Mouse (Mus musculus) midbrain, postnatal 0 days (tissue): Measurements from ENCODE around the gene Vmn1r217. TPM values are rescaled to one million over a fixed set of nuclear protein-coding genes. Genes with fewer than 3 reads are reported as not detected.
A peak's percentile ranks its signal among the peaks of the same experiment; 100 is the strongest.
"Not testable (repeated sequence)": the region's sequence is repeated elsewhere in the genome, so short reads cannot be mapped to it uniquely, and the experiment has no call there.

Experiments used
- ATAC-seq: fragments of 200-750 bp; cut with Nextera tagmentation; 2 replicates; pipeline ENCODE4 v1.8.0; 2017; ENCODE audit warnings: moderate number of reproducible peaks, mild to moderate bottlenecking, moderate TSS enrichment, moderate library complexity; ENCODE audit not compliant: low FRiP score
- DNase-seq: peaks from one replicate; pipeline ENCODE4 v3.0.0-alpha.2; 2015; ENCODE audit warnings: low spot score
- H3K27ac ChIP-seq: fragments of 300-500 bp; sonication (generic); 2 replicates; pipeline ENCODE4 v1.5.1; 2014; ENCODE audit warnings: low read depth, mild to moderate bottlenecking, low read length, mixed read lengths
- H3K27me3 ChIP-seq: fragments of 300-500 bp; sonication (generic); 2 replicates; pipeline ENCODE4 v1.6.1; 2014; ENCODE audit warnings: low read length, control low read depth, mixed read lengths; ENCODE audit not compliant: insufficient read depth
- H3K36me3 ChIP-seq: fragments of 300-500 bp; sonication (generic); 2 replicates; pipeline ENCODE4 v1.6.1; 2014; ENCODE audit warnings: low read length, control low read depth, mixed read lengths; ENCODE audit not compliant: insufficient read depth
- H3K4me1 ChIP-seq: fragments of 300-500 bp; sonication (generic); 2 replicates; pipeline ENCODE4 v1.6.1; 2014; ENCODE audit warnings: mild to moderate bottlenecking, control low read depth, antibody characterized with exemption, low read length, mixed read lengths; ENCODE audit not compliant: insufficient read depth
- H3K4me2 ChIP-seq: fragments of 300-500 bp; sonication (generic); 2 replicates; pipeline ENCODE4 v1.6.1; 2014; ENCODE audit warnings: low read depth, mild to moderate bottlenecking, low read length, mixed read lengths; ENCODE audit not compliant: poor library complexity, severe bottlenecking
- H3K4me3 ChIP-seq: fragments of 300-500 bp; sonication (generic); 2 replicates; pipeline ENCODE4 v1.5.1; 2014; ENCODE audit warnings: low read depth, mild to moderate bottlenecking, low read length, moderate library complexity
- H3K9ac ChIP-seq: fragments of 300-500 bp; sonication (generic); replicated peaks from 2 replicates; pipeline ENCODE4 v1.6.1; 2014; ENCODE audit warnings: mild to moderate bottlenecking, low read length, moderate library complexity, mixed read lengths; ENCODE audit not compliant: poor library complexity, severe bottlenecking
- H3K9me3 ChIP-seq: fragments of 300-500 bp; sonication (generic); 2 replicates; pipeline ENCODE4 v1.6.1; 2016; ENCODE audit warnings: low read length, control low read depth
- CTCF ChIP-seq: IDR thresholded peaks from 2 replicates; pipeline ENCODE4 v1.5.1; 2016; ENCODE audit warnings: antibody characterized with exemption, mild to moderate bottlenecking
- WGBS: fragments of 180-500 bp; shearing (Covaris S2); extraction: QIAGEN DNeasy Blood & Tissue Kit; methylation state at CpG from one replicate; pipeline ENCODE4 v1.1.7; 2014; 5-methylcytosine and 5-hydroxymethylcytosine counted together
- polyA plus RNA-seq: library from polyadenylated mRNA; unstranded; fragments of >200 nt; fragmentation: Nextera tagmentation; extraction: Ambion mirVana; gene quantifications from 2 replicates; pipeline ENCODE4 v1.2.1, GENCODE M21; 2015
- total RNA-seq: library from RNA; depleted of rRNA; stranded (reverse); fragments of >200 nt; gene quantifications from 2 replicates; pipeline ENCODE4 v1.2.3, GENCODE M21; 2014; rRNA removed

The Vmn1r217 gene
- total RNA-seq (not detected in 2 replicates), polyA plus RNA-seq (not detected in 2 replicates)

DNA sequence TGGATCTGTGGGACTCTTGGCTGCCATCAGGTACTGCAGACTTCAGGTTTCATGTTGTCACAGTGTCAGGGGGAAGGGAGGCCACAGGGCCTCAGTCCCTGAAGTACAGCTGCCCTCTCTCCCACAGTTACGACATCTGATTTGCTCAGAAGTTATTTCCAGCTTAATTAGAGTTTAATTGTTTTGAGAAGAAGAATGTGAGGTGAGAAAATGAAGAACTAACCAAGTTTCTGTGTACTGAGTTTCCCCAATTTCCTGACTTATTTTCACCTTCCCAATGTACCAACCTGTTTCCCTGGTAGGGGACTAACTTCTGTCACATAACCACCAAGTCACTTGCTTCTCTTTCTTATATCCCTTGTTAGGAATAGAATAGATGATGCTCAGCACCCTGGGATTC lies at the start of gene Vmn1r217:
Gene Vmn1r217 (minus strand): TSS at position 101 of the 400 bp plus-strand sequence.
- not testable (repeated sequence) for H3K4me2 ChIP-seq, ATAC-seq, H3K36me3 ChIP-seq, H3K27me3 ChIP-seq, H3K4me3 ChIP-seq, H3K9me3 ChIP-seq, H3K9ac ChIP-seq, DNase-seq, H3K27ac ChIP-seq, H3K4me1 ChIP-seq
- WGBS = 77% methylated on average over 1 of the region's 1 CpGs

DNA sequence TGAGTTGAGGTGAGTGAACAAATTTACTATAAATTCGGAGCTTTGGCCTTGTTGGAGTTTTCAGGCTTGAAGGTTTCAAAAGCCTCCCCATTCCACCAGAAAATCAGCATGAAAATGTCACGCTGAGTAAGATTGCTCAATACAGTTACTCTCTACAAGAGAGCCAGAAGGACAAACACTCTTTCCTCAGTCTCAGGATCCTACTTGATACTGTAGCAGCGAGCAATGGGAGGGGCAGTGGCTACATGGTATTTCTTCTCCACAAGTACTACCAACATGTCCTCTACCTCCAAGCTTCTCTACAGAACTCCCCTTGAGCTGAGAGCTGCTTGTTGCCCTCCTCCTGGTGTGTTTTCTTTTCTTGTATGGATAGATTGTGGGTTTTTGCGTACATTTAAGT lies 48.4 kb upstream of the Vmn1r217 start:
- not testable (repeated sequence) for H3K27ac ChIP-seq, ATAC-seq, H3K4me2 ChIP-seq, H3K4me1 ChIP-seq, DNase-seq, H3K9me3 ChIP-seq, H3K27me3 ChIP-seq, H3K36me3 ChIP-seq, H3K4me3 ChIP-seq, H3K9ac ChIP-seq
- WGBS = 89% methylated on average over 4 of the region's 4 CpGs

DNA sequence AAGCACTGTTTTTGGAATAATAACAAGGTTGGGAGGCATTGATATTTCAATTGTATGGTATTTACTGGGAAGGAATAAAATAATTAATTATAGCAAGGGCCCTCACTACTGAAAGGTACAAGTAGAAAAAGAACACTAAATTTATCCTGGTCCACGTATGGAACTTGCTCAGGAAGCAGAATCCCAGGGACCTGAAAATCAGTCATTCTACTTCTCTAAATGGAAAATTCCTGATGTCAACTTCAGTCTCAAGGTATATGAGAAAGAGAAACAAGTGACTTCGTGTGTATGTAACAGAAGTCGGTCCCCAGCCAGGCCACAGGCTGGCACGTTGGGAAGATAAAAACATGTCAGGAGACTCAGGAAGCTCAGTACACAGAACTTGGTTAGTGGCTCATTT lies 41.0 kb upstream of the Vmn1r217 start, which contains the start of gene Vmn1r219:
Gene Vmn1r219 (plus strand): TSS at position 301 of the 400 bp plus-strand sequence.
- H3K27ac ChIP-seq = no peak within 1 kb of the TSS
- no peaks in the 10 kb centered on the region for H3K9me3 ChIP-seq
- no peaks in the 10 kb centered on the region for H3K4me1 ChIP-seq
- no peaks in the 10 kb centered on the region for H3K27me3 ChIP-seq
- DNase-seq (no peak), ATAC-seq (no peak)
- no peak within 1 kb of the TSS for H3K4me2 ChIP-seq
- WGBS = 91% methylated on average over 4 of the region's 4 CpGs
- no peak for TF ChIP-seq CTCF
- H3K9ac ChIP-seq = no peak within 1 kb of the TSS
- H3K36me3 ChIP-seq = no peaks in the 10 kb centered on the region
- H3K4me3 ChIP-seq = no peak within 1 kb of the TSS

DNA sequence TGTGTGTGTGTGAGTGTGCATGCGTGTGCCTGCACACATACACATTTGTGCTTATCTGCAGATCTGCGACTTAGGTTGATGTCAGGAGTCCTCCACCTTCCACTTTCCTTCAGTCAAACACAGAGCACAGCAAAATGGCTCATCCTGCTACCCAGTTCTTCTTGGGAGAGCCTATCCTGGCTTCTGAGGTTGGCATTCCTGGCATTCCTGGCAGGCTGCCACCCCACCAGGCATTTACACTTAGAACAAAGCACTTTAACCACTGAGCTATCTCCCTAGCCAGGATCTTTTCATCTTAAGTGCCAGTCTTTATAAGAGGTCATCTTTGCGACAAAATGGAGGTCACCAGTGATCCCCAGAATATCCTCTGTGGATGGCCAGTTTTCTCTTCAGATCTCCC lies 39.8 kb upstream of the Vmn1r217 start:
- ATAC-seq = no peak
- no peaks in the 10 kb centered on the region for H3K4me1 ChIP-seq
- no peak for TF ChIP-seq CTCF
- H3K9me3 ChIP-seq = no peaks in the 10 kb centered on the region
- no peak overlapping the region for H3K27ac ChIP-seq
- no peak overlapping the region for H3K4me3 ChIP-seq
- 76% methylated on average over 3 of the region's 3 CpGs for WGBS
- no peak overlapping the region for H3K4me2 ChIP-seq
- DNase-seq = no peak
- no peaks in the 10 kb centered on the region for H3K36me3 ChIP-seq
- no peaks in the 10 kb centered on the region for H3K27me3 ChIP-seq
- no peak overlapping the region for H3K9ac ChIP-seq

DNA sequence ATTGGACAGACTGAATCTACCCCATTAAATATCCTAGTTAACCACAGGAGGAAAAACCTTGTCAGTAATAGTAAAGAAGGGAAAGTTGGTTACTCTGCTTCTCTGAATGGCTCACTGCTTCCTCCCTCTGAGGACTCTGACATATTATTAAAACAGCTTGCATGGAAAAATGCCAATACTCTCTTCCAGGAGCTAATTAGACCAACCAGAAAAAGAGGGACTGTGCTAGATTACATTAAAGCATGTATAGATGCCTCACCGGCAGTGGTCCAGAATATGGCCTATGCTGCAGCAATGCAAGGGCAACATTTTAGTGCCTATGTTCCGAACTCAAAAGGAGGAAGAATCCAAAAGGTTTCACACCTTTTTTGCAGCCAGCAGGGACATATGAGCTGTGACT lies 20.9 kb upstream of the Vmn1r217 start:
- ATAC-seq (no peak), DNase-seq (peak; percentile 49)
- no peak overlapping the region for H3K4me3 ChIP-seq
- H3K4me2 ChIP-seq = no peak overlapping the region
- H3K9me3 ChIP-seq = no peaks in the 10 kb centered on the region
- no peak for TF ChIP-seq CTCF
- H3K9ac ChIP-seq = no peak overlapping the region
- H3K27ac ChIP-seq = no peak overlapping the region
- no peaks in the 10 kb centered on the region for H3K36me3 ChIP-seq
- H3K4me1 ChIP-seq = no peaks in the 10 kb centered on the region
- 82% methylated on average over 2 of the region's 2 CpGs for WGBS
- no peaks in the 10 kb centered on the region for H3K27me3 ChIP-seq

DNA sequence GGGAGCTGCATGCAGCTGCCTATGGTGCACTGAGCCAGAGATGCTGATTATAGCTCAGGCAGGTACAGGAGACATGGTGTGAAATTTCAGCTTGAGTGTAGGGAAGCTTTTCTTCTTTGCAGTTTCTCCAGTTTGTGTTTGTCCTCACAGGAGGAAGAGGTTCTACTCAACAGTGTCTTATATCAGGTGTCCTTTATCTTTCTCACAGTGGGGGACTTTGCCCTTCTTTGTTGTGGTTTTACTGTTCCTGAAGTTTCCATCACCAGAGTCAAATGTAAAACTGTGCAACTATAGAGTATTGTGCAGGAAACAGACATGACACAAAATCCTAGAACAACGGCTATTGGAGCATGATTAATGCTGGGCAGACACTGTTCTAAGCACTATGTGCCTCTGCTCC lies 15.5 kb upstream of the Vmn1r217 start:
- no peak for TF ChIP-seq CTCF
- H3K4me1 ChIP-seq = no peaks in the 10 kb centered on the region
- no peaks in the 10 kb centered on the region for H3K36me3 ChIP-seq
- no peak for ATAC-seq
- no peak overlapping the region for H3K27ac ChIP-seq
- no peak overlapping the region for H3K4me3 ChIP-seq
- no peak for DNase-seq
- H3K4me2 ChIP-seq = no peak overlapping the region
- H3K27me3 ChIP-seq = no peaks in the 10 kb centered on the region
- no peaks in the 10 kb centered on the region for H3K9me3 ChIP-seq
- 54% methylated on average over 1 of the region's 1 CpGs for WGBS
- H3K9ac ChIP-seq = no peak overlapping the region
